Mouse (Mus musculus) cortical plate, adult 2 months (tissue): ENCODE measurements around the gene Tpr.

Source experiments
- CTCF ChIP-seq: fragments of 200-500 bp; IDR thresholded peaks from 2 replicates; pipeline ENCODE4 v1.5.1; 2011; ENCODE audit warnings: mild to moderate bottlenecking, control low read depth, low read length; ENCODE audit not compliant: insufficient read depth; ENCODE audit errors: extremely low read depth
- POLR2A ChIP-seq: fragments of 200-500 bp; IDR thresholded peaks from 2 replicates; pipeline ENCODE4 v1.6.1; 2011; ENCODE audit warnings: mild to moderate bottlenecking, low read length, control low read depth; ENCODE audit not compliant: insufficient read depth; ENCODE audit errors: extremely low read depth

GRCm38 (mm10) chr1:150498177-150498576 lies 105.5 kb downstream of the Tpr start:
- no peak for TF ChIP-seq CTCF
- TF ChIP-seq POLR2A = no peak
